Mouse (Mus musculus): ENCODE measurements around the gene Dtx4.

The Dtx4 gene

GRCm38 (mm10) chr19:12427101-12427500 lies 74.2 kb downstream of the Dtx4 start:
- in situ Hi-C loops (cut with MboI) = loop anchor here (25.0 kb wide), 1 partner anchor 415 kb away; no protein-coding TSS in a partner anchor

GRCm38 (mm10) chr19:12421680-12422079 lies 79.6 kb downstream of the Dtx4 start:
- in situ Hi-C loops (cut with MboI) = no loop called here

GRCm38 (mm10) chr19:12420555-12420954 lies 80.7 kb downstream of the Dtx4 start:
- in situ Hi-C loops (cut with MboI) = no loop called here

- in situ Hi-C loops (cut with MboI) = no loop called here
These were observed 82.9 kb downstream of the Dtx4 start for GRCm38 (mm10) chr19:12418312-12418711.

GRCm38 (mm10) chr19:12417361-12417760 lies 83.9 kb downstream of the Dtx4 start, which contains the start of gene Olfr1441:
Olfr1441 (plus strand) TSS chr19:12417433.
- in situ Hi-C loops (cut with MboI) = no loop called here
